Mouse (Mus musculus): ENCODE measurements around the gene Tns1. TPM values are rescaled to one million over a fixed set of nuclear protein-coding genes. Genes with fewer than 3 reads are reported as not detected.

Gene Tns1
- polyA plus RNA-seq, 1 experiment = 400 TPM

DNA sequence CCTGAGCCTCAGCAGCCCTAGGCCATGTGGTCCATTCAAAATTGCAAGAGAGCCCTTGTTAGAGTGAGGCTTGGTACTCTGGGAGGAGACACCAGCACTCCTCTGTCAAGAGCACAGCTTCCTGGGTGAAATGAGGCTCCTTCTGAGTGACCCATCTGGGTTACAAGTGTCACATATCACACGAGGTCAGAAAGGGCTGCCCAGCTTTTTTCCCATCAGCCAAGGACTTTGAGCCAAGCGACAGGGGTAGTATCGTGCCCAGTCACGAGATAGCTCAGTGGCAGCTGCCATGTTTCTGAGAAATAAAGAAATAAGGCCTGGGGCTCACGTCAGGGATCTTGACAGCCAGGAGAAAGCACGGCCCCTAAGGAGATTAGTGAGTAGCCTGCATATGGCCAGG, 186.4 kb downstream of the Tns1 start:
- no peak for DNase-seq
- Histone ChIP-seq H3K4me3 (ENCODE audit: insufficient read depth, low read depth, low read length) (no peak overlapping the region), H3K27ac (ENCODE audit: insufficient read depth, low read depth, low read length) (peak overlapping the region; percentile 12; the same call in 1 of the 2 replicates), H3K36me3 (ENCODE audit: control insufficient read depth, insufficient read depth, low read length) (peaks cover 15% of the 10 kb centered on the region), H3K4me1 (ENCODE audit: control insufficient read depth, insufficient read depth, low read length) (peaks cover 39% of the 10 kb centered on the region), H3K27me3 (replicated peaks; ENCODE audit: control insufficient read depth, insufficient read depth, low read length) (no peaks in the 10 kb centered on the region)
- TF ChIP-seq POLR2A (IDR thresholded peaks at IDR 0.05; ENCODE audit: low read depth, low read length) (no peak), CTCF (conservative IDR thresholded peaks at IDR 0.05; ENCODE audit: insufficient read depth, insufficient read length, low read depth, low read length) (no peak)
- WGBS = 25% methylated on average over 6 of the region's 6 CpGs

GRCm38 (mm10) chr1:73936537-73936936, 187.7 kb downstream of the Tns1 start:
- TF ChIP-seq CTCF (conservative IDR thresholded peaks at IDR 0.05; ENCODE audit: insufficient read depth, insufficient read length, low read depth, low read length) (no peak), POLR2A (IDR thresholded peaks at IDR 0.05; ENCODE audit: low read depth, low read length) (no peak)

DNA sequence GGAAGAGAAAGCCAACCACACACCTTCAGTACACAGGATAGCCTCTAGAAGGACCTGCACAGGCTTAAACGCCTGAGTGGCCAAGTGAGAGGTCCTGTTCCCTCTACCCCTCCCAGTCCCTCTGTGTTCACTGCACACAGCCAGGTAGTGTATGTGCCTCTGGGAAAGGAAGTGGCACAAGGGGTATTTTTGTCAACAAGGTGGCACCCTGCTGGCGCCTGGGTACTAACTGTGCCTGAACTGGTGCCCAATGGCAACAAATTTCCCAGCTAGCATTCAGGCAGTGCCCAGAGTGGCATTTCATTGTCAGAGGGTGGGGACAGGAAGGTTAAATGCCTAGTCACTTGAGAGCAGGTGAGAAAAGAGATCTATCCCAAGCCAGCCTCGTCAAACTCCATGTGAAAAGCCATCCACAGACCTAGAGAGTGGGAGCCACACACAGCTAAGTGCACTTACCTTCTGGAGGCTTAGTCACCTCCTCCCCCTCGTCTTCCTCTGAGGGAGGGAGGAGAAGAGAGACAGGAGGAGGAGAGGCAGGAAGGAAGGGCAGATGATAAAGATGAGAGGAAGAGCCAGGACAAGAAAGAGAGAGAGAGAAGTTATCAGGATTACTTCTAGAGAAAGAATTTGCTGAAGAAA, 188.7 kb downstream of the Tns1 start:
- peak overlapping the region; percentile 86 for H3K27ac ChIP-seq (ENCODE audit: insufficient read depth, low read depth, low read length)
- WGBS = 39% methylated on average over 4 of the region's 4 CpGs
- TF ChIP-seq CTCF (conservative IDR thresholded peaks at IDR 0.05; ENCODE audit: insufficient read depth, insufficient read length, low read depth, low read length) = no peak
- no peak for TF ChIP-seq POLR2A (IDR thresholded peaks at IDR 0.05; ENCODE audit: low read depth, low read length)
- peaks cover 61% of the 10 kb centered on the region for H3K4me1 ChIP-seq (ENCODE audit: control insufficient read depth, insufficient read depth, low read length)
- peaks cover 7% of the 10 kb centered on the region for H3K36me3 ChIP-seq (ENCODE audit: control insufficient read depth, insufficient read depth, low read length)
- DNase-seq = peak; percentile 80
- H3K27me3 ChIP-seq (replicated peaks; ENCODE audit: control insufficient read depth, insufficient read depth, low read length) = no peaks in the 10 kb centered on the region
- no peak overlapping the region for H3K4me3 ChIP-seq (ENCODE audit: insufficient read depth, low read depth, low read length)

More at GRCm38 (mm10) chr1:73936537-73936936, 187.7 kb downstream of the Tns1 start:
- peak; percentile 66 for DNase-seq
- H3K27me3 ChIP-seq (replicated peaks; ENCODE audit: control insufficient read depth, insufficient read depth, low read length) = no peaks in the 10 kb centered on the region
- H3K27ac ChIP-seq (ENCODE audit: insufficient read depth, low read depth, low read length) = peak overlapping the region; percentile 86
- no peak overlapping the region for H3K4me3 ChIP-seq (ENCODE audit: insufficient read depth, low read depth, low read length)
- peaks cover 51% of the 10 kb centered on the region for H3K4me1 ChIP-seq (ENCODE audit: control insufficient read depth, insufficient read depth, low read length)
- WGBS = 16% methylated on average over 3 of the region's 3 CpGs
- H3K36me3 ChIP-seq (ENCODE audit: control insufficient read depth, insufficient read depth, low read length) = peaks cover 12% of the 10 kb centered on the region

GRCm38 (mm10) chr1:73933146-73933490, 191.1 kb downstream of the Tns1 start:
- peaks cover 73% of the 10 kb centered on the region for H3K4me1 ChIP-seq (ENCODE audit: control insufficient read depth, insufficient read depth, low read length)
- 43% methylated on average over 5 of the region's 5 CpGs for WGBS
- H3K27ac ChIP-seq (ENCODE audit: insufficient read depth, low read depth, low read length) = peak overlapping the region; percentile 99
- TF ChIP-seq POLR2A (IDR thresholded peaks at IDR 0.05; ENCODE audit: low read depth, low read length) (no peak), CTCF (conservative IDR thresholded peaks at IDR 0.05; ENCODE audit: insufficient read depth, insufficient read length, low read depth, low read length) (no peak)
- H3K27me3 ChIP-seq (replicated peaks; ENCODE audit: control insufficient read depth, insufficient read depth, low read length) = no peaks in the 10 kb centered on the region
- no peak overlapping the region for H3K4me3 ChIP-seq (ENCODE audit: insufficient read depth, low read depth, low read length)
- peaks cover 8% of the 10 kb centered on the region; the same call in 1 of the 2 replicates for H3K36me3 ChIP-seq (ENCODE audit: control insufficient read depth, insufficient read depth, low read length)
- no peak for DNase-seq

- peak; percentile 91 for DNase-seq
- TF ChIP-seq CTCF (conservative IDR thresholded peaks at IDR 0.05; ENCODE audit: insufficient read depth, insufficient read length, low read depth, low read length) (no peak), POLR2A (IDR thresholded peaks at IDR 0.05; ENCODE audit: low read depth, low read length) (no peak)
- H3K36me3 ChIP-seq (ENCODE audit: control insufficient read depth, insufficient read depth, low read length) = peaks cover 13% of the 10 kb centered on the region; the same call in 1 of the 2 replicates
- 26% methylated on average over 10 of the region's 10 CpGs for WGBS
- H3K27ac ChIP-seq (ENCODE audit: insufficient read depth, low read depth, low read length) = peak overlapping the region; percentile 99
- no peak overlapping the region for H3K4me3 ChIP-seq (ENCODE audit: insufficient read depth, low read depth, low read length)
- no peaks in the 10 kb centered on the region for H3K27me3 ChIP-seq (replicated peaks; ENCODE audit: control insufficient read depth, insufficient read depth, low read length)
- H3K4me1 ChIP-seq (ENCODE audit: control insufficient read depth, insufficient read depth, low read length) = peaks cover 69% of the 10 kb centered on the region
Measured at GRCm38 (mm10) chr1:73932421-73933145, 191.7 kb downstream of the Tns1 start.

- TF ChIP-seq POLR2A (IDR thresholded peaks at IDR 0.05; ENCODE audit: low read depth, low read length) (no peak), CTCF (conservative IDR thresholded peaks at IDR 0.05; ENCODE audit: insufficient read depth, insufficient read length, low read depth, low read length) (no peak)
- DNase-seq = peak; percentile 88
- H3K4me3 ChIP-seq (ENCODE audit: insufficient read depth, low read depth, low read length) = no peak overlapping the region
- peaks cover 15% of the 10 kb centered on the region; the same call in 1 of the 2 replicates for H3K36me3 ChIP-seq (ENCODE audit: control insufficient read depth, insufficient read depth, low read length)
- peaks cover 69% of the 10 kb centered on the region for H3K4me1 ChIP-seq (ENCODE audit: control insufficient read depth, insufficient read depth, low read length)
- 11% methylated on average over 5 of the region's 5 CpGs for WGBS
- H3K27ac ChIP-seq (ENCODE audit: insufficient read depth, low read depth, low read length) = peak overlapping the region; percentile 99
- no peaks in the 10 kb centered on the region for H3K27me3 ChIP-seq (replicated peaks; ENCODE audit: control insufficient read depth, insufficient read depth, low read length)
Measured at GRCm38 (mm10) chr1:73931851-73932250, 192.4 kb downstream of the Tns1 start.
